14 mouse cellular contexts compared by ENCODE assay signal in the genomic region with DNA sequence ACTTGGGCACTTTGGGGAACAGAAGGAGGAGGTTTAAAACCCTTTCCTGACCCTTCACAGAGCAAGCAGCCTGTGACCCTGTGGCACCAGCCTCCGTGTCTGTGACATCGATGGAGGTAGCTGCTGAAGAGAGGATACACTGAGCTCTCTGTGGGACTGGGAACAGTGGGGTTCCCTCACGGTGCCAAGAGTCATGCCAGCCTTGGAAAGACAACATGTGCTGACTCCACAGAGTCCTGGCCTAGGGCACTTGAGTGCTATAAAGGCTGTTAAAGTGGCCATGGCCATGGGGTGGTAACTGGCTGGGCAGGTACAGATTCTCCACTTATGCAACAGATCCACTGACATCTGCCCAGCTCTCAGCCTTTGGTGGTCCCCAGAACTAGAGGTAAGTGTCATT. TPM values are rescaled to one million over a fixed set of nuclear protein-coding genes. Genes with fewer than 3 reads are reported as not detected.
"Had no signal": no experiment of that assay in that cellular context is flagged by ENCODE, and none has a peak within 500 bp of the region (broad histone marks: within the 10 kb centered on the region; RNA-seq: fewer than 3 reads in every experiment).

No protein-coding gene starts in this region.

- H3K27me3 ChIP-seq: limb, embryonic 12.5 days; liver, embryonic 13.5 days; midbrain, embryonic 13.5 days; neural tube, embryonic 15.5 days; stomach, embryonic 15.5 days had no signal

- H3K4me3 ChIP-seq: left cerebral cortex, adult 2 months; limb, embryonic 12.5 days; liver, embryonic 13.5 days; midbrain, embryonic 13.5 days; myocyte; neural tube, embryonic 15.5 days; stomach, embryonic 15.5 days had no signal

- H3K9ac ChIP-seq: limb, embryonic 12.5 days; liver, embryonic 13.5 days; liver, postnatal 0 days; midbrain, embryonic 13.5 days; neural tube, embryonic 15.5 days; stomach, embryonic 15.5 days had no signal

- H3K4me2 ChIP-seq: limb, embryonic 12.5 days; liver, embryonic 13.5 days; midbrain, embryonic 13.5 days; neural tube, embryonic 15.5 days; stomach, embryonic 15.5 days had no signal

- DNase-seq: kidney, adult 8-10 months; kidney, postnatal 25 days; liver; liver, embryonic 13.5 days; liver, postnatal 0 days; right cerebral cortex, adult 18-20 months; right cerebral cortex, postnatal 25 days had no signal

- H3K9me3 ChIP-seq: limb, embryonic 12.5 days; liver, embryonic 13.5 days; midbrain, embryonic 13.5 days; neural tube, embryonic 15.5 days; stomach, embryonic 15.5 days had no signal

- H3K4me1 ChIP-seq: liver, embryonic 13.5 days had no signal

- ATAC-seq: liver, postnatal 0 days; midbrain, embryonic 13.5 days had no signal

- H3K36me3 ChIP-seq: limb, embryonic 12.5 days; liver, embryonic 13.5 days; midbrain, embryonic 13.5 days; neural tube, embryonic 15.5 days; stomach, embryonic 15.5 days had no signal

- H3K27ac ChIP-seq: left cerebral cortex, adult 2 months; limb, embryonic 12.5 days; liver, embryonic 13.5 days; midbrain, embryonic 13.5 days; neural tube, embryonic 15.5 days; stomach, embryonic 15.5 days had no signal

RNA-seq across cellular contexts. Expression of gene Eno4, which starts 59.8 kb away (rescaled TPM):
- polyA plus RNA-seq: liver, postnatal 0 days; small intestine, adult 2 months had no signal
